Mouse (Mus musculus): ENCODE data around the gene Ilf2.

DNA sequence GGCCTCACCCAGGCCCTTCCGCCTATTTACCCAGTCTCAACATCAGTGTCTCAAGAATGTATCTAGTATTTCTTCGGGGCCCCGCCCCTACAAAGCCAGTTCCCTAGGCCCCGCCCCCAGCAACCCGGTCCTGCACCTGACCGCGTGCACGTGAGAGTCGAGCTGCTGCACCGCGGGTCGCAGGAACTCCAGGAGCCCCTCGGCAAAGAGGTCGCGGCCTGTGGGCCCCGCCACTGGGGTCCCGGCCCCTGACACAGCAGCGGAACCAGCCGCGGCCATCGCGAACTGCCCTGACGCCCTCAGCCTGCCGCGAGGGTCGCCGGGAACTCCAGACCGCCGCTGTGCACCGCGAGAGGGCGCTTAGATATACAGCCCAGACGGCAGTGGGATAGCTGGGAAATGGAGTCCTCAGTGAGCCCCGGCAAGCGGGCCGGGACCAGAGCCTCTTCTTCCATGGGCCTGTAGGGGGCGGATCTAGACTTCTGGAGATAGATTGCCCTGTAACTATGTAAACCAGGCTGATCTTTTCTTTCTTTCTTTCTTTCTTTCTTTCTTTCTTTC, 14.8 kb downstream of the Ilf2 start, which contains the start of gene Snapin:
- no peak for TF ChIP-seq TAL1 (IDR thresholded peaks at IDR 0.05; ENCODE audit: low read length)
- no peak for TF ChIP-seq GATA1 (IDR thresholded peaks at IDR 0.05; ENCODE audit: low read length)
